Mouse (Mus musculus) G1E (cell line): ENCODE results near the gene Wdr5.
A peak's percentile ranks its signal among the peaks of the same experiment; 100 is the strongest.

ENCODE experiments used
- CTCF ChIP-seq: IDR thresholded peaks from 2 replicates; pipeline ENCODE4 v1.5.1; 2012; ENCODE audit warnings: low read depth, low read length, inconsistent platforms, mixed read lengths
- GATA1 ChIP-seq: IDR thresholded peaks from 2 replicates; pipeline ENCODE4 v1.6.1; 2012; ENCODE audit warnings: borderline replicate concordance, low read length, inconsistent platforms, mixed read lengths
- TAL1 ChIP-seq: conservative IDR thresholded peaks from 2 replicates; pipeline ENCODE4 v1.6.1; 2012; ENCODE audit warnings: low read depth, low read length, inconsistent platforms, mixed read lengths

- TF ChIP-seq CTCF, result peak; percentile 65; the same call in 1 of the 2 replicates
- no peak for TF ChIP-seq TAL1
- no peak for TF ChIP-seq GATA1
Observed at GRCm38 (mm10) chr2:27518283-27518682, 3.3 kb downstream of the Wdr5 start.
